Mouse (Mus musculus): ENCODE measurements around the gene Axin2. TPM values are rescaled to one million over a fixed set of nuclear protein-coding genes. Genes with fewer than 3 reads are reported as not detected.
"Not testable (repeated sequence)": the region's sequence is repeated elsewhere in the genome, so short reads cannot be mapped to it uniquely, and the experiment has no call there.

Gene Axin2
- not detected in 2 replicates for polyA plus RNA-seq (2012; ENCODE audit: insufficient read depth, insufficient read length, missing spikeins)

- Histone ChIP-seq H3K4me1 (ENCODE audit: control insufficient read depth, insufficient read depth, low read length) (no peaks in the 10 kb centered on the region), H3K27ac (ENCODE audit: insufficient read depth, low read depth, low read length) (no peak within 1 kb of the TSS), H3K4me3 (ENCODE audit: insufficient read depth, low read length) (peak within 1 kb of the TSS; percentile 42)
- TF ChIP-seq POLR2A (IDR thresholded peaks at IDR 0.05; ENCODE audit: borderline replicate concordance, low read depth, low read length) (no peak), CTCF (IDR thresholded peaks at IDR 0.05; ENCODE audit: low read depth, low read length) (no peak)
Observed at GRCm38 (mm10) chr11:108920158-108920635, at the start of gene Axin2. TSS of gene Axin2 (plus strand) at chr11:108920349.

GRCm38 (mm10) chr11:108871284-108871683, 48.9 kb upstream of the Axin2 start:
- H3K4me3 ChIP-seq (ENCODE audit: insufficient read depth, low read length); H3K27ac ChIP-seq (ENCODE audit: insufficient read depth, low read depth, low read length); H3K4me1 ChIP-seq (ENCODE audit: control insufficient read depth, insufficient read depth, low read length): not testable (repeated sequence)

GRCm38 (mm10) chr11:108871748-108872147, 48.4 kb upstream of the Axin2 start:
- Histone ChIP-seq H3K4me1 (ENCODE audit: control insufficient read depth, insufficient read depth, low read length) (no peaks in the 10 kb centered on the region), H3K27ac (ENCODE audit: insufficient read depth, low read depth, low read length) (no peak overlapping the region), H3K4me3 (ENCODE audit: insufficient read depth, low read length) (no peak overlapping the region)
- TF ChIP-seq POLR2A (IDR thresholded peaks at IDR 0.05; ENCODE audit: borderline replicate concordance, low read depth, low read length): no peak
- no peak for TF ChIP-seq CTCF (IDR thresholded peaks at IDR 0.05; ENCODE audit: low read depth, low read length)

GRCm38 (mm10) chr11:108876633-108877205, 43.4 kb upstream of the Axin2 start:
- Histone ChIP-seq H3K4me3 (ENCODE audit: insufficient read depth, low read length) (no peak overlapping the region), H3K4me1 (ENCODE audit: control insufficient read depth, insufficient read depth, low read length) (no peaks in the 10 kb centered on the region), H3K27ac (ENCODE audit: insufficient read depth, low read depth, low read length) (no peak overlapping the region)
- TF ChIP-seq CTCF (IDR thresholded peaks at IDR 0.05; ENCODE audit: low read depth, low read length) (no peak), POLR2A (IDR thresholded peaks at IDR 0.05; ENCODE audit: borderline replicate concordance, low read depth, low read length) (no peak)

GRCm38 (mm10) chr11:108877520-108877919, 42.6 kb upstream of the Axin2 start:
- Histone ChIP-seq H3K4me1 (ENCODE audit: control insufficient read depth, insufficient read depth, low read length) (no peaks in the 10 kb centered on the region), H3K4me3 (ENCODE audit: insufficient read depth, low read length) (no peak overlapping the region), H3K27ac (ENCODE audit: insufficient read depth, low read depth, low read length) (no peak overlapping the region)
- TF ChIP-seq POLR2A (IDR thresholded peaks at IDR 0.05; ENCODE audit: borderline replicate concordance, low read depth, low read length): no peak
- TF ChIP-seq CTCF (IDR thresholded peaks at IDR 0.05; ENCODE audit: low read depth, low read length): no peak

- H3K27ac ChIP-seq (ENCODE audit: insufficient read depth, low read depth, low read length): no peak overlapping the region
- no peak for TF ChIP-seq POLR2A (IDR thresholded peaks at IDR 0.05; ENCODE audit: borderline replicate concordance, low read depth, low read length)
- TF ChIP-seq CTCF (IDR thresholded peaks at IDR 0.05; ENCODE audit: low read depth, low read length): no peak
- H3K4me1 ChIP-seq (ENCODE audit: control insufficient read depth, insufficient read depth, low read length): no peaks in the 10 kb centered on the region
Observed at GRCm38 (mm10) chr11:108880546-108880945, 39.6 kb upstream of the Axin2 start.

GRCm38 (mm10) chr11:108881662-108882061, 38.5 kb upstream of the Axin2 start:
- Histone ChIP-seq H3K4me3 (ENCODE audit: insufficient read depth, low read length) (no peak overlapping the region), H3K4me1 (ENCODE audit: control insufficient read depth, insufficient read depth, low read length) (no peaks in the 10 kb centered on the region), H3K27ac (ENCODE audit: insufficient read depth, low read depth, low read length) (no peak overlapping the region)
- TF ChIP-seq POLR2A (IDR thresholded peaks at IDR 0.05; ENCODE audit: borderline replicate concordance, low read depth, low read length) (no peak), CTCF (IDR thresholded peaks at IDR 0.05; ENCODE audit: low read depth, low read length) (no peak)

More at GRCm38 (mm10) chr11:108880546-108880945, 39.6 kb upstream of the Axin2 start:
- H3K4me3 ChIP-seq (ENCODE audit: insufficient read depth, low read length): no peak overlapping the region

GRCm38 (mm10) chr11:108885276-108885896, 34.8 kb upstream of the Axin2 start:
- no peaks in the 10 kb centered on the region for H3K4me1 ChIP-seq (ENCODE audit: control insufficient read depth, insufficient read depth, low read length)
- no peak for TF ChIP-seq CTCF (IDR thresholded peaks at IDR 0.05; ENCODE audit: low read depth, low read length)
- TF ChIP-seq POLR2A (IDR thresholded peaks at IDR 0.05; ENCODE audit: borderline replicate concordance, low read depth, low read length): no peak
- H3K27ac ChIP-seq (ENCODE audit: insufficient read depth, low read depth, low read length): no peak overlapping the region
- no peak overlapping the region for H3K4me3 ChIP-seq (ENCODE audit: insufficient read depth, low read length)

GRCm38 (mm10) chr11:108886060-108886459, 34.1 kb upstream of the Axin2 start:
- Histone ChIP-seq H3K4me3 (ENCODE audit: insufficient read depth, low read length) (no peak overlapping the region), H3K27ac (ENCODE audit: insufficient read depth, low read depth, low read length) (no peak overlapping the region), H3K4me1 (ENCODE audit: control insufficient read depth, insufficient read depth, low read length) (no peaks in the 10 kb centered on the region)
- TF ChIP-seq POLR2A (IDR thresholded peaks at IDR 0.05; ENCODE audit: borderline replicate concordance, low read depth, low read length) (no peak), CTCF (IDR thresholded peaks at IDR 0.05; ENCODE audit: low read depth, low read length) (no peak)

GRCm38 (mm10) chr11:108889121-108889520, 31.0 kb upstream of the Axin2 start:
- Histone ChIP-seq H3K4me1 (ENCODE audit: control insufficient read depth, insufficient read depth, low read length) (no peaks in the 10 kb centered on the region), H3K27ac (ENCODE audit: insufficient read depth, low read depth, low read length) (no peak overlapping the region)
- no peak for TF ChIP-seq POLR2A (IDR thresholded peaks at IDR 0.05; ENCODE audit: borderline replicate concordance, low read depth, low read length)
- TF ChIP-seq CTCF (IDR thresholded peaks at IDR 0.05; ENCODE audit: low read depth, low read length): peak; percentile 8; the same call in 1 of the 2 replicates

More at GRCm38 (mm10) chr11:108889121-108889520, 31.0 kb upstream of the Axin2 start:
- H3K4me3 ChIP-seq (ENCODE audit: insufficient read depth, low read length): no peak overlapping the region
